Mouse (Mus musculus): ENCODE measurements around the gene Trib3. TPM values are rescaled to one million over a fixed set of nuclear protein-coding genes. Genes with fewer than 3 reads are reported as not detected.

Trib3 gene
- 4.4 and 7.1 TPM in 2 replicates for polyA plus RNA-seq (2015; fragmentation: Nextera tagmentation; extraction: Ambion mirVana)

DNA sequence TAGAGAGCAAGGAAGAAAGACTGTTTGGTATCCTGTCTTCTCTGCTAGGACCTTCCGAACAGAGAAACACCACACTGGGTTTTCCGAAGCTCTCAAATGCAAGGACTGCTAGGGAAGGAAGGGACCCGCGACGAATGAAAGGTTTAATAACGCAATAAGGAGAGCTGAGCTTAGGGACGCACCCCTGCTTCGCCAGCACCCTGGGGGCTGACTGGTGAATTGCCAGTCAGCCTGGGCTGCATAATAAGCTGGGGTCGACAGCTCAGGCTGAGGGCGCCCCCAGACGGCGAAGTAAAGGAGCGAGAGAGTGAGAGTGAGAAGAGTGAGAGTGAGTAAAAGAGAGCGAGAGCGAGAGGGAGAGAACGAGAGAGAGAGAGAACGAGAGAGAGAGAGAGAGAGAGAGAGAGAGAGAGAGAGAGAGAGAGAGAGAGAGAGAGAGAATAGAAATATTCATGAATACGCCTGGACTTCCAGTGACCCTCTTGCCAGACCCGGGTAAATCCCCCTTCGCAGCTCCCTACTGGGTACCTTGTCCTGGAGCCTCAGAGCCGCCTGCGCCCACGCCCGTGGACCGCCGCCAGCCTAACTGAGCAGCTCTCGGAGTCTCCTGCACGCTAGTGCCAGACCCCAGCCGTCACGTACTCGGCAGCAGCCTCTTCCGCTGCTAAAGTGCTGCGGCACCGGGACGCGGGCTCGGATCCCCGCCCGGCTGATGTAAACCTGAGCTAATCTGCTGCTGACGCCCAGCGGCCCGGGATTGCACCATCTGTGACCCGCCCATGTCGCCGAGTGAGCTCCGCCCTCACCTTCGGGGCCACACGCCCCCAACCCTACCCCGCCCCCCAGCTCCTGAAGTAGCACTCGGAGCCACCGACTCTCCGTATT, at the start of gene Trib3:
Gene Trib3 (minus strand): TSS at position 704 of the 885 bp plus-strand sequence.
- ATAC-seq, result peak; percentile 89
- H3K36me3 ChIP-seq (ENCODE audit: control insufficient read depth, insufficient read depth, low read length), result no peaks in the 10 kb centered on the region
- H3K4me1 ChIP-seq (ENCODE audit: control insufficient read depth, insufficient read depth, low read length), result peaks cover 4% of the 10 kb centered on the region; the same call in 1 of the 2 replicates
- peaks cover 5% of the 10 kb centered on the region; the same call in 1 of the 2 replicates for H3K27me3 ChIP-seq (replicated peaks; ENCODE audit: control insufficient read depth, insufficient read depth, low read length)
- H3K9me3 ChIP-seq (ENCODE audit: control insufficient read depth, low read length), result no peaks in the 10 kb centered on the region
- H3K27ac ChIP-seq (ENCODE audit: low read length), result no peak within 1 kb of the TSS
- peak within 1 kb of the TSS; percentile 56 for H3K4me3 ChIP-seq (ENCODE audit: low read length)
- H3K4me2 ChIP-seq (ENCODE audit: low read depth, low read length), result peak within 1 kb of the TSS; percentile 91
- H3K9ac ChIP-seq (ENCODE audit: low read depth, low read length), result peak within 1 kb of the TSS; percentile 69
- WGBS, result under 1% methylated on average over 52 of the region's 52 CpGs

DNA sequence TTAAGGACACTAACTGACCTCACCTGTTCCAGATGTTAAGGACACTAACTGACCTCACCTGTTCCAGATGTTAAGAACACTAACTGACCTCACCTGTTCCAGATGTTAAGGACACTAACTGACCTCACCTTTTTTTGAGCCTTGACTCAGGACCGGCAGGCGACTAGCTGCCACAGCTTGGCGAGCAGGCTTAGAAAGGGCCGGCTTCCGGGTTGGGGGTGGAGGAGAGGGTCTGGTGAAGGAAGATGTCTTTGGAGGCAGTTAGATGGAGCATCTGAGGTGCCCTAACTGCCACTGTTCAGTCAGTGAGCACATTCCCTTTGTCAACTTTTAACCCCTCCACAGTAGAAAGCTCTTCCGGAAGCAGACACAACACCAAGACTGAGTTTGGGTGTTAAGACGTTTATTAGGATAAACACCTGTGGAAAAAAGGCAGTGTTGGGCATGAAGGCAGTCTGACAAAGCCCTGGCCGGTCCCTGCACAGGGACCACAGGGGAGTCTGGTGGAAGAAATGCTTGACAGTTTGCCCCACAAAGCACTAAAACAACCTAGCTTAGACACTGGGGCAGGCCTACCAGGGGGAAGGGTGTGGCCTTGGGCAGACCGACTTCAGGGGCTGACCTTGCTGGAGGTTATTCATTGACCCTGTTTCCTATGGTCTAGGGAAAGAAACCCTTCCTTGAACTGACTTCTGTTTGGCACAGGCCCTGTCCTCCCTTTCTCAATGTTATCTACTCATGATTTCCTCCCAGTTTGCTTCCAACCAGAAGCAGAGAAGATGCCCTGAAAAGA, 49.6 kb upstream of the Trib3 start:
- Histone ChIP-seq H3K9ac (ENCODE audit: low read depth, low read length) (no peak overlapping the region), H3K4me2 (ENCODE audit: low read depth, low read length) (no peak overlapping the region), H3K27ac (ENCODE audit: low read length) (no peak overlapping the region), H3K36me3 (ENCODE audit: control insufficient read depth, insufficient read depth, low read length) (no peaks in the 10 kb centered on the region), H3K4me1 (ENCODE audit: control insufficient read depth, insufficient read depth, low read length) (peaks cover 19% of the 10 kb centered on the region), H3K27me3 (replicated peaks; ENCODE audit: control insufficient read depth, insufficient read depth, low read length) (no peaks in the 10 kb centered on the region), H3K9me3 (ENCODE audit: control insufficient read depth, low read length) (no peaks in the 10 kb centered on the region), H3K4me3 (ENCODE audit: low read length) (no peak overlapping the region)
- 48% methylated on average over 9 of the region's 9 CpGs for WGBS
- ATAC-seq, result no peak

DNA sequence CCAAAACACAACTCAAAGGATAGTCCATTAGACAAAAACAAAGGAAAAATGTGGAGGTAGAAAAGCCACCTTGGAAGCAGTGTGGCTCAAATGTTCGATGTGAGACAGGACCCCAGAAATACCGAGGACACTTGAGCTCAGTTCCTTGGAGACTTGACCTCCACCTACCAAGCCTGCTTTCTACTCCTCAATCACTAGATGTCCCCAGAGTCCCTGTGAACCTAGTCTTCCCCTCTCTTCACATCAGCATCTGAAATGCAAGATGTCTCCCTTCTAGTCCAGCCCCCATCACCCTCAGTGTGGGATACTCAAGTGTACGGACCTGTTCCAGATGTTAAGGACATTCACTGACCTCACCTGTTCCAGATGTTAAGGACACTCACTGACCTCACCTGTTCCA, 49.0 kb upstream of the Trib3 start:
- Histone ChIP-seq H3K4me1 (ENCODE audit: control insufficient read depth, insufficient read depth, low read length) (peaks cover 19% of the 10 kb centered on the region), H3K27me3 (replicated peaks; ENCODE audit: control insufficient read depth, insufficient read depth, low read length) (no peaks in the 10 kb centered on the region), H3K4me2 (ENCODE audit: low read depth, low read length) (no peak overlapping the region), H3K36me3 (ENCODE audit: control insufficient read depth, insufficient read depth, low read length) (no peaks in the 10 kb centered on the region), H3K4me3 (ENCODE audit: low read length) (no peak overlapping the region), H3K9me3 (ENCODE audit: control insufficient read depth, low read length) (no peaks in the 10 kb centered on the region), H3K9ac (ENCODE audit: low read depth, low read length) (no peak overlapping the region), H3K27ac (ENCODE audit: low read length) (no peak overlapping the region)
- ATAC-seq, result no peak
- WGBS, result 24% methylated on average over 3 of the region's 3 CpGs

GRCm38 (mm10) chr2:152384191-152384590, 40.4 kb upstream of the Trib3 start:
- WGBS, result 85% methylated on average over 4 of the region's 4 CpGs
- H3K4me1 ChIP-seq (ENCODE audit: control insufficient read depth, insufficient read depth, low read length), result no peaks in the 10 kb centered on the region

DNA sequence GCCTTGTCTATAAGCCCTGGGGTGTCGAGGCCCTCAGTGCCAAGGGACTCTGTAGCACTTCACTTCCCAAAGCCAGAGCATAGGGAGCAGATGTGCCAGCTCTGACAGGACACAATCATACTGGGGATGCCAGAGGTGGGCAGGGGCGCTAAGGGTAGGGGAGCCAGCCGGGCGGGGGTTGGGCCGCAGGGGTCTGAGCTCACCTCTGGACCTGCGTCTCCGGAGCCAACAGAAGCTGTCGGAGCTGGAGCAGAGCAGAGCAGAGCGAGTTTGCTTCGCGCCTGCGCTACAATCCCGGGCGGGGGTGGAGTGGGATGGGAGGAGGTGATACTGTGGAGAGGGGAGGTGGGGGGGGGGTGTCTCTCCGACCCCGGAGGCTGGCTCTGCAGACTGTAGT, 32.5 kb upstream of the Trib3 start, which contains the start of gene Nrsn2:
Gene Nrsn2 (minus strand): TSS at position 294 of the 397 bp plus-strand sequence.
- Histone ChIP-seq H3K27ac (ENCODE audit: low read length) (no peak within 1 kb of the TSS), H3K4me3 (ENCODE audit: low read length) (no peak within 1 kb of the TSS), H3K27me3 (replicated peaks; ENCODE audit: control insufficient read depth, insufficient read depth, low read length) (peaks cover 8% of the 10 kb centered on the region), H3K4me2 (ENCODE audit: low read depth, low read length) (peak within 1 kb of the TSS; percentile 18; the same call in 1 of the 2 replicates), H3K36me3 (ENCODE audit: control insufficient read depth, insufficient read depth, low read length) (no peaks in the 10 kb centered on the region), H3K9me3 (ENCODE audit: control insufficient read depth, low read length) (no peaks in the 10 kb centered on the region), H3K4me1 (ENCODE audit: control insufficient read depth, insufficient read depth, low read length) (peaks cover 4% of the 10 kb centered on the region; the same call in 1 of the 2 replicates), H3K9ac (ENCODE audit: low read depth, low read length) (no peak within 1 kb of the TSS)
- 6% methylated on average over 14 of the region's 16 CpGs for WGBS
- peak; percentile 44 for ATAC-seq

More at GRCm38 (mm10) chr2:152384191-152384590, 40.4 kb upstream of the Trib3 start:
- Histone ChIP-seq H3K9me3 (ENCODE audit: control insufficient read depth, low read length) (no peaks in the 10 kb centered on the region), H3K36me3 (ENCODE audit: control insufficient read depth, insufficient read depth, low read length) (no peaks in the 10 kb centered on the region), H3K9ac (ENCODE audit: low read depth, low read length) (no peak overlapping the region), H3K4me2 (ENCODE audit: low read depth, low read length) (no peak overlapping the region), H3K27ac (ENCODE audit: low read length) (no peak overlapping the region), H3K4me3 (ENCODE audit: low read length) (no peak overlapping the region), H3K27me3 (replicated peaks; ENCODE audit: control insufficient read depth, insufficient read depth, low read length) (no peaks in the 10 kb centered on the region)
- no peak for ATAC-seq

DNA sequence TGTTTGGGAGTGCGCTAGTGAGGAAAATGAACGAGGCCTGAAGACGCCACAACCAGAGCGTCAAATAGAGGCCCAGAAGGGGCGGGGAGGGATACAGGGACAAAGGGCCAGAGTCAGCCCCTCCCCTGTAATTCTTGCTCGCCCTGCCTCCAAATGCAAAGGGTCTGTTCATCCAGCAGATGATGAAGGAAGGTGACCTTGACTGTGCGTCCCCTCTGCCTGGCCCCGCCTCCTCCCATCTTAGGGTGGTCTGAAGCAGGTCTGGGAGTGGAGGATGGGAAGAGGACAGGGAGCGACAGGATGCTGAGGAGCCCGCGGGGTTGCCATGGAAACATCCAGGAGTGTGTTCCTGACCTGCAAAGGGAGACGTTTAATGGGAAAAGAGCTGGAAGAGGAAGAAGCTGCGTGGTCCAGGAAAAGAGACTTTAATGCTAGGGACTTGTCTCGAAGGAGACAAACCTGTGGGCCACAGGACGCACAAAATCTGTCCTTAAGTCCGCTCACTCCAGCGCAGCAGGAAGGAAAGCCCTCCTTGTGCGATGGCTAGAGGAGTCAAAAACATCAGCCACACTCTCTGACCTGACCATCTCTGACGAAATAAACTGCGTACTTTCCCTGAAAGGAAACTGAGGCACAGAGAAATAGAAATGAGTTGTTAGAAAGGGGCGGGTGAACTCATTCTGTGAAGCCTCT, 32.0 kb upstream of the Trib3 start:
- H3K36me3 ChIP-seq (ENCODE audit: control insufficient read depth, insufficient read depth, low read length), result no peaks in the 10 kb centered on the region
- H3K27me3 ChIP-seq (replicated peaks; ENCODE audit: control insufficient read depth, insufficient read depth, low read length), result peaks cover 8% of the 10 kb centered on the region
- H3K4me1 ChIP-seq (ENCODE audit: control insufficient read depth, insufficient read depth, low read length), result peaks cover 4% of the 10 kb centered on the region; the same call in 1 of the 2 replicates
- H3K9ac ChIP-seq (ENCODE audit: low read depth, low read length), result no peak overlapping the region
- no peak overlapping the region; the same call in 1 of the 2 replicates for H3K4me2 ChIP-seq (ENCODE audit: low read depth, low read length)
- no peak overlapping the region for H3K27ac ChIP-seq (ENCODE audit: low read length)
- no peaks in the 10 kb centered on the region for H3K9me3 ChIP-seq (ENCODE audit: control insufficient read depth, low read length)
- no peak overlapping the region for H3K4me3 ChIP-seq (ENCODE audit: low read length)
- 8% methylated on average over 21 of the region's 21 CpGs for WGBS
- ATAC-seq, result no peak

- Histone ChIP-seq H3K4me3 (ENCODE audit: low read length) (no peak overlapping the region), H3K9ac (ENCODE audit: low read depth, low read length) (no peak overlapping the region), H3K27me3 (replicated peaks; ENCODE audit: control insufficient read depth, insufficient read depth, low read length) (peaks cover 8% of the 10 kb centered on the region), H3K27ac (ENCODE audit: low read length) (no peak overlapping the region), H3K4me1 (ENCODE audit: control insufficient read depth, insufficient read depth, low read length) (peaks cover 4% of the 10 kb centered on the region; the same call in 1 of the 2 replicates), H3K4me2 (ENCODE audit: low read depth, low read length) (no peak overlapping the region), H3K36me3 (ENCODE audit: control insufficient read depth, insufficient read depth, low read length) (no peaks in the 10 kb centered on the region), H3K9me3 (ENCODE audit: control insufficient read depth, low read length) (no peaks in the 10 kb centered on the region)
- 81% methylated on average over 9 of the region's 9 CpGs for WGBS
- ATAC-seq, result no peak
Observed at GRCm38 (mm10) chr2:152373547-152373946, 29.7 kb upstream of the Trib3 start.

- WGBS, result 63% methylated on average over 4 of the region's 4 CpGs
- H3K27me3 ChIP-seq (replicated peaks; ENCODE audit: control insufficient read depth, insufficient read depth, low read length), result peaks cover 8% of the 10 kb centered on the region
- no peak overlapping the region for H3K4me3 ChIP-seq (ENCODE audit: low read length)
- H3K36me3 ChIP-seq (ENCODE audit: control insufficient read depth, insufficient read depth, low read length), result no peaks in the 10 kb centered on the region
- peaks cover 4% of the 10 kb centered on the region; the same call in 1 of the 2 replicates for H3K4me1 ChIP-seq (ENCODE audit: control insufficient read depth, insufficient read depth, low read length)
- no peaks in the 10 kb centered on the region for H3K9me3 ChIP-seq (ENCODE audit: control insufficient read depth, low read length)
- ATAC-seq, result no peak
- H3K9ac ChIP-seq (ENCODE audit: low read depth, low read length), result no peak overlapping the region
- no peak overlapping the region for H3K4me2 ChIP-seq (ENCODE audit: low read depth, low read length)
- no peak overlapping the region for H3K27ac ChIP-seq (ENCODE audit: low read length)
Observed at GRCm38 (mm10) chr2:152372661-152373060, 28.8 kb upstream of the Trib3 start.

Measured in intestine, embryonic 16.5 days (tissue).